Mouse (Mus musculus): ENCODE results near the gene Rasl11a. TPM values are rescaled to one million over a fixed set of nuclear protein-coding genes. Genes with fewer than 3 reads are reported as not detected.

Gene Rasl11a
- polyA plus RNA-seq, 1 experiment from 2014 or later, result 630 TPM

DNA sequence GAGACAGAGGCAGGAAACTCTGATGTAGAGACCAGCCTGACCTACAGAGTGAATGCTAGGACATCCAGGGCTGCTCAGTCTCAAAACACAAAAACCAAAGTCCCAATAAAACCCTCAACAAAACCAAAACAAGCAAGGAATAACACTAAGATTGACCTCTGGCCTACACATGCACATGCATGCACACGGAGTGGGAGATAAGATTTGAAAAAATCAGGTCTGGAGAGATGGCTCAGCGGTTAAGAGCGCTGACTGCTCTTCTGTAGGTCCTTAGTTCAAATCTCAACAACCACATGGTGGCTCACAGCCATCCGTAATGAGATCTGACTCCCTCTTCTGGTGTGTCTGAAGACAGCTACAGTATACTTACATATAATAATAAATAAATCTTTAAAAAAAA lies 4.4 kb upstream of the Rasl11a start:
- DNase-seq (ENCODE audit: low read depth, low spot score) (no peak), ATAC-seq (no peak)
- H3K27me3 ChIP-seq, result no peaks in the 10 kb centered on the region
- ChIA-PET CTCF (interaction anchor here (1.5 to 1.6 kb wide), 2 partner anchors 64 to 148 kb away, joined by 5 to 7 read pairs; no protein-coding TSS in a partner anchor), POLR2A (interaction anchor here (0.7 to 1.2 kb wide), 5 partner anchors 8 to 134 kb away, joined by 3 to 4 read pairs (median 3); no protein-coding TSS in a partner anchor)
- in situ Hi-C loops (cut with MboI; ENCODE audit: low pct_unique_long_range_greater_than_20kb), result no loop called here
- no peak for TF ChIP-seq CTCF (IDR thresholded peaks at IDR 0.05)

DNA sequence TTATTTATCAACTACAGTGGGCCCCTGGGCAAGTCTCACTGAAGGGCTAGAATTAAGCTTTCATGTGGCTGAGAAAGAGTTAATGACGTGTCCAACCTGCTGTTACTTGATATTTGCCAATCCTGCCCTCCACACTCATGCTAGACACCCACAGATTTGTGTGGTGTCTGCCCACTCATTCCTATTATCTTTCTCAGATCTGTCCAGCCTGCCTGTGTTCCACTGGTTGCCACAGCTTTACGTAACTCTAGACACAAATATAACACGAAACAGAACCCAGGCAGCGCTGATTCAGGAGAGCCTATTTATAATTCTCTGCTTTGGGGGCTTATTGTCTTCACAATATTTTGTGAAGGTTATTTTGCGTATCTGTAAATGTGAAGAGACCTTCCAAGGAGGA lies 3.6 kb upstream of the Rasl11a start:
- no peak for DNase-seq (ENCODE audit: low read depth, low spot score)
- ChIA-PET CTCF (interaction anchor here (1.6 kb wide), 1 partner anchor 63 kb away, joined by 5 read pairs; no protein-coding TSS in a partner anchor), POLR2A (interaction anchor here (0.9 to 1.5 kb wide), 2 partner anchors 9 to 13 kb away, joined by 3 to 6 read pairs; no protein-coding TSS in a partner anchor)
- no peak for TF ChIP-seq CTCF (IDR thresholded peaks at IDR 0.05)
- no peaks in the 10 kb centered on the region for H3K27me3 ChIP-seq
- in situ Hi-C loops (cut with MboI; ENCODE audit: low pct_unique_long_range_greater_than_20kb), result no loop called here
- no peak for ATAC-seq

DNA sequence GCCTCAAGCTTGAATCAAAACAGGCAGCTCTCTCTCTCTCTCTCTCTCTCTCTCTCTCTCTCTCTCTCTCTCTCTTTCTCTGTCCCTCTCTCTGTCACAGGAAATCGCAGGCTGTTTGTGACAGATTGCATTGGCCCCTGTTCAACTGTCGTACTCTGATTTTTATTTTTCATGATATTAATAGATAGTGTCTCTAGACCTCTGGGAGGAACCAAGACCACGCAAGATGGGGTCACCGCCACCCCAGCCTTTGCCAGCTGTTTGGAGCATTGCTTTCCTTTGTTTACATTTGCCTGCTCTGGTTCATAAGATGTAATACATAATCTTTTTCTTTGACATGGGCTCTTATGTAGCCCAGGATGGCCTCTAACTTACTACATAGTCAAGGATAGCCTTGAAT lies 2.9 kb upstream of the Rasl11a start:
- DNase-seq (ENCODE audit: low read depth, low spot score) (no peak), ATAC-seq (no peak)
- TF ChIP-seq CTCF (IDR thresholded peaks at IDR 0.05), result no peak
- H3K27me3 ChIP-seq, result no peaks in the 10 kb centered on the region
- in situ Hi-C loops (cut with MboI; ENCODE audit: low pct_unique_long_range_greater_than_20kb), result no loop called here
- POLR2A ChIA-PET, result interaction anchor here (1.5 kb wide), 1 partner anchor 14 kb away, joined by 6 read pairs; no protein-coding TSS in a partner anchor
- CTCF ChIA-PET, result interaction anchor here (1.0 to 6.0 kb wide), 2 partner anchors 61 to 150 kb away, joined by 3 to 46 read pairs; no protein-coding TSS in a partner anchor

DNA sequence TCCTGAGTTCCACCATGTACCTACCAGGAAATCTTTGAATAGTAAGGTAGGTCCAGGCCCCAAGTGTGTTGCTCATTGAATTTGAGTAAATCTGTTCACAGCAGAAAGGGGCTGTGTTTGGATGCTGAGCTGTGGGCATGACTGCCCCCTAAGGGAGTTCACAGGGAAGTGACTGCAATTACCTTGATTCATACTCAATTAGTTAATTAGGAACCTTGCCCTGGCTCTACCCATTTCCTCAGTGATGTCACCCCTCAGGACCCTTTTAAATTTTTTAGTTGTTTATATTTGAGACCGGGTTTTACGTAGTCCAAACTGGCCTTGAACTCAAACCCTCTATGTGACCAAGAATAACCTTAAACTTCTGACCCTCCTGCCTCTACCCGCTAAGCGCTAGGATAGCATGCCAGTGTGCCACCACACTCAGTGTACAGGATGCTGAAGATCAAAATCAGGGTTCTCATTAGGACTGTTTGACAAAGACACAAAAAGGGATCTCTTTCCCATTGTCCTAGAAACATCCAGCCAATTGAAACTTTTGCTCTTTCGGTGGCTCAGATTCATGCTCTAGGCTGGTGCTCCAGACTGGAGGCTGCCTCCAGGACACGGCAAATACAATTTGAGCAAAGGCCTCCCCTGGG lies 450 bp upstream of the Rasl11a start:
- DNase-seq (ENCODE audit: low read depth, low spot score) (no peak), ATAC-seq (no peak)
- in situ Hi-C loops (cut with MboI; ENCODE audit: low pct_unique_long_range_greater_than_20kb), result no loop called here
- peak; percentile 86 for TF ChIP-seq CTCF (IDR thresholded peaks at IDR 0.05)
- ChIA-PET POLR2A (interaction anchor here (0.6 to 6.2 kb wide), 26 partner anchors 9 to 167 kb away, joined by 3 to 85 read pairs (median 6); partner anchors contain the start of genes Rpl21 and Usp12), CTCF (interaction anchor here (0.8 to 6.0 kb wide), 12 partner anchors 9 to 168 kb away, joined by 3 to 46 read pairs (median 5); no protein-coding TSS in a partner anchor)
- H3K27me3 ChIP-seq, result no peaks in the 10 kb centered on the region

DNA sequence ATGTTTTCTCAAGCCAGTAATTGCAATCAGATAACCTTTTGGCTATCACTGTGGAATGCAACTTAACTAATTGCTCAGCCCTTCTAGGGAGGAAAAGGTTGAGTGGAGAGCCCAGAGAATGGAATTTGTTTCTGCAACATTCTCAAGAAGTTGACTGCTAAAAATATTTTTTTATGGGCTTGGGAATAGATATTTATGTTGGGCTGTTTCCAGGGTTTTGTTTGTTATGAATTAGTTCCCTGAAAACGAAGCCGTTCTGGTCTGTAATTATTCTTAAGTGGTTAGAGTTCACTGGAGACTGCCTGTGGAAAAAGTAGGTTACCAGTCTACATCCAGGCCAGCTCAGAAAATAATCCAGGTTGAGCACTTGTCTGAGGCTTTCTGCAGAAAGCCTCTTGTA lies 1.6 kb downstream of the Rasl11a start:
- TF ChIP-seq CTCF (IDR thresholded peaks at IDR 0.05), result no peak
- peak; percentile 78 for DNase-seq (ENCODE audit: low read depth, low spot score)
- POLR2A ChIA-PET, result interaction anchor here (0.6 to 6.2 kb wide), 13 partner anchors 9 to 169 kb away, joined by 3 to 85 read pairs (median 8); partner anchors contain the start of gene Rpl21
- ATAC-seq, result no peak
- H3K27me3 ChIP-seq, result no peaks in the 10 kb centered on the region
- in situ Hi-C loops (cut with MboI; ENCODE audit: low pct_unique_long_range_greater_than_20kb), result loop anchor here (5.0 kb wide), 1 partner anchor 154 kb away; no protein-coding TSS in a partner anchor
- CTCF ChIA-PET, result interaction anchor here (0.9 to 6.0 kb wide), 7 partner anchors 10 to 171 kb away, joined by 3 to 46 read pairs (median 6); no protein-coding TSS in a partner anchor

DNA sequence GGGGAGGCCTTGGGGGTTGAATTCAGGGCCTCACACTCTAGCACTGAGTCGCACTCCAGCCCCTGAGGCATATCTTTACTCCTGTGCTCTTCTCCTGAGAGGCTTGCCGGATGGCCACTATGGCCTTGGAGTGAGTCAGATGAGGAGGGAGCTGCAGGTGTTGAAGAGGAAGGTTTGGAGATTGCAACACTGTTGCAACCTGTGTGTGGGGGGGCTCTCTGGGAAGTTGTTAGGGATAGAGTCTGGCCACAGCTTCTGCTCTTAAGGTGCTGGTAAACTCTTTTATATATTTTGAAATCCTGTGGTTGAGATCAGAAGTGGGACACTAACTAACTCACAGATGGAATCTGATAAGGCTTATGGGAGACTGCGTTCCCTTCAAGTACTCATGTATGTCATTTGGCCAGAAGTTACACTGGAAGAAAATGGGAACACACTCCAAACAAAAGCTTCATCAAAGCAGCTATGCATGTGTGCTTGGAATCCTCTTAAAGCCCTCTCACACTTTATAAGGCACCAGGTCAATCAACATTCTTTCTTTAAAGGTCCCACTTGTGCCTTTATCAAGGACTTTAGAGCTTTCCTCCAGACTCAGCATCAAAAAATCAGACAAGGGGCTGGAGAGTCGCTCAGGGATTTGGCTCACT lies 4.2 kb downstream of the Rasl11a start:
- CTCF ChIA-PET, result interaction anchor here (0.9 to 1.0 kb wide), 2 partner anchors 142 to 158 kb away, joined by 3 read pairs; no protein-coding TSS in a partner anchor
- in situ Hi-C loops (cut with MboI; ENCODE audit: low pct_unique_long_range_greater_than_20kb), result loop anchor here (5.0 kb wide), 1 partner anchor 157 kb away; no protein-coding TSS in a partner anchor
- DNase-seq (ENCODE audit: low read depth, low spot score) (no peak), ATAC-seq (no peak)
- POLR2A ChIA-PET, result interaction anchor here (0.6 to 6.2 kb wide), 8 partner anchors 9 to 174 kb away, joined by 3 to 85 read pairs (median 6); no protein-coding TSS in a partner anchor
- H3K27me3 ChIP-seq, result no peaks in the 10 kb centered on the region
- no peak for TF ChIP-seq CTCF (IDR thresholded peaks at IDR 0.05)

DNA sequence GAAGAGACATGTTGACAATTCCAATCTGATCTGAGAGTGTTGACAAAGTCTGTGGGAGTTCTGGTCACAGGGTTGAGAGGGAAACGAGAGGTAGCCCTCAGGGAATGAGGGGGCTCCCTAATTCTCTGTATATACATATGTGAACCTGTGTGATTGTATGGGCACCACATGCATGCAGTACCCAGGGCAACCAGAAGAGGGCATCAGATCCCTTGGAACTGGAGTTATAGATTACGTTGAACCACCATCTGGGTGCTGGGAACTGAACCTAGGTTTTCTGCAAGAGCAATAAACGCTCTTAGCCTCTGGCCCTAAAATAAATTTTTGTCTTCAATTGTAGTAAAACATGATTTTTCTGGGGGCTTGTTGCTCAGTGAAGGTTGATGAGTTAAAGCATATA lies 11.2 kb downstream of the Rasl11a start:
- CTCF ChIA-PET, result interaction anchor here (1.0 kb wide), 1 partner anchor 9 kb away, joined by 4 read pairs; no protein-coding TSS in a partner anchor
- POLR2A ChIA-PET, result no interaction called here
- DNase-seq (ENCODE audit: low read depth, low spot score) (no peak), ATAC-seq (no peak)
- no peaks in the 10 kb centered on the region for H3K27me3 ChIP-seq
- TF ChIP-seq CTCF (IDR thresholded peaks at IDR 0.05), result no peak
- in situ Hi-C loops (cut with MboI; ENCODE audit: low pct_unique_long_range_greater_than_20kb), result loop anchor here (25.0 kb wide), 1 partner anchor 469 kb away; the partner anchor contains the start of gene Wasf3

DNA sequence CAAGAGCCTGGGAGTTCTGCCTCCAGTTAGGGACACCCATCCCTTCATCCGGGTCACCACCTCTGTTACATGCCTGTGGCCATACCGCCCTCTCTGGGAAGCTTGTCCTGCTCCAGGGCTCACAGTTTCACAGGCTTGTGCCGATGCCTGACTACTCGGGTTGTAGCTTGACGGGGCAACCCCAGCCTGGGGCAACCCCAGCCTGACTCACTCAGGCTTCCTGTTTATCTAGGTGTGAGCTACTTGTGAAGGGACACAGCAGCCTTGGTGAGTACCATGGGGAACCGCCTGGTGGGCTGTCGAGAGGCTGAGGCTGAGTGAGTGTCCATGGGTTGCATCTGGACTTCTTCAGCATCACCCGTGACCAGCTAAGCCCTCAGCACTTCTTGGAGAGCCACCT lies 12.7 kb downstream of the Rasl11a start:
- ChIA-PET CTCF (interaction anchor here (0.8 to 1.1 kb wide), 2 partner anchors 10 to 33 kb away, joined by 3 read pairs; no protein-coding TSS in a partner anchor), POLR2A (interaction anchor here (1.7 kb wide), 1 partner anchor 9 kb away, joined by 5 read pairs; no protein-coding TSS in a partner anchor)
- in situ Hi-C loops (cut with MboI; ENCODE audit: low pct_unique_long_range_greater_than_20kb), result loop anchor here (25.0 kb wide), 1 partner anchor 470 kb away; the partner anchor contains the start of gene Wasf3
- TF ChIP-seq CTCF (IDR thresholded peaks at IDR 0.05), result no peak
- no peak for ATAC-seq
- no peak for DNase-seq (ENCODE audit: low read depth, low spot score)
- no peaks in the 10 kb centered on the region for H3K27me3 ChIP-seq

DNA sequence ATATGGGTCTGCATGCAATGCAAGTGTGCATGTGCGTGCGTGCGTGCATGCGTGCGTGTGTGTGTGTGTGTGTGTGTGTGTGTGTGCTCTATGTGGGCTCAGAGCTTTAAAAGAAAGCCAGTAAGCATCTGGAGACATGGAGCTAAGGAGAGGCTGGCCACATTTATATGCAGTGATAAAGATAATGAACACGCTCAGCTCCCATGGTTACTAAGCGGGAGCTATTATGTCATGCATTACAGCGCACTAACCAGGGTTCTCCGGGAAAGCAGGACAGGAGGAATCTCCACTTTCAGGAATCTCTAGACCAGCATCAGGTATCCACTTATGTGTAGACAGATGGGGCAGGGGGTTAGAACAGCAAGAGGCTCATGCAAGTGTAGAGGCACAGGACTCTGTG lies 13.9 kb downstream of the Rasl11a start:
- no peak for DNase-seq (ENCODE audit: low read depth, low spot score)
- no peaks in the 10 kb centered on the region for H3K27me3 ChIP-seq
- ChIA-PET CTCF (interaction anchor here (1.0 to 1.4 kb wide), 2 partner anchors 11 to 167 kb away, joined by 4 read pairs; no protein-coding TSS in a partner anchor), POLR2A (interaction anchor here (1.7 kb wide), 1 partner anchor 10 kb away, joined by 5 read pairs; no protein-coding TSS in a partner anchor)
- in situ Hi-C loops (cut with MboI; ENCODE audit: low pct_unique_long_range_greater_than_20kb), result loop anchor here (25.0 kb wide), 1 partner anchor 471 kb away; the partner anchor contains the start of gene Wasf3
- ATAC-seq, result no peak
- TF ChIP-seq CTCF (IDR thresholded peaks at IDR 0.05), result no peak

DNA sequence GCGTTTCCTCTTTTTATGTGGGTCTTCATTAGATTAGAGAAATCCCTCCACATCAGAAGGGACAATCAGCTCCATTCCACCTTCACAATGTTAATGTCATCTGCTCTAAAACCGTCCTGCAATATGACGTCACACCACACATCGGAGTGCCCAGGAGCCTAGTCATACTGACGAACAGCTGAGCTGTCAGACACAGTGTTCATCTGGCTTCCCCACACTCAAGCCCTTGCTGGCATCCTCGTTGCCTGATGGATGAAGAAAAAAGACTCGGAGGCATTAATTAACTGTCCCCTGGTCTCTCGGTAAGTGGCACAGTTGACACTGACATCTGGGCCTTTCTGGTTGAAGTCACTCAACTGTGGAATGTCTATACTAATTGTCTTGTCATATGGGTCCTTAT lies 14.4 kb downstream of the Rasl11a start:
- POLR2A ChIA-PET, result no interaction called here
- no peaks in the 10 kb centered on the region for H3K27me3 ChIP-seq
- TF ChIP-seq CTCF (IDR thresholded peaks at IDR 0.05), result no peak
- in situ Hi-C loops (cut with MboI; ENCODE audit: low pct_unique_long_range_greater_than_20kb), result loop anchor here (25.0 kb wide), 1 partner anchor 472 kb away; the partner anchor contains the start of gene Wasf3
- CTCF ChIA-PET, result interaction anchor here (1.0 to 1.4 kb wide), 2 partner anchors 10 to 168 kb away, joined by 4 read pairs; no protein-coding TSS in a partner anchor
- no peak for DNase-seq (ENCODE audit: low read depth, low spot score)
- no peak for ATAC-seq
